Mouse (Mus musculus) brain, embryonic 14.5 days (tissue): ENCODE results near the gene Lmna.

Source experiments
- CTCF ChIP-seq: fragments of 200-500 bp; IDR thresholded peaks from 2 replicates; pipeline ENCODE4 v1.5.1; 2012; ENCODE audit warnings: inconsistent platforms, mild to moderate bottlenecking, moderate library complexity, borderline replicate concordance; ENCODE audit not compliant: insufficient read depth, insufficient read length; ENCODE audit errors: extremely low read depth
- POLR2A ChIP-seq: fragments of 200-500 bp; IDR thresholded peaks from 2 replicates; pipeline ENCODE4 v1.6.1; 2012; ENCODE audit warnings: mild to moderate bottlenecking, inconsistent platforms, borderline replicate concordance; ENCODE audit not compliant: poor library complexity, insufficient read depth, insufficient read length, severe bottlenecking; ENCODE audit errors: extremely low read depth

- TF ChIP-seq CTCF = no peak
- TF ChIP-seq POLR2A = no peak
Measured at GRCm38 (mm10) chr3:88442488-88442887, 67.3 kb downstream of the Lmna start.
